Mouse (Mus musculus): ENCODE data around the gene Ramp3. TPM values are rescaled to one million over a fixed set of nuclear protein-coding genes. Genes with fewer than 3 reads are reported as not detected.
"Not testable (repeated sequence)": the region's sequence is repeated elsewhere in the genome, so short reads cannot be mapped to it uniquely, and the experiment has no call there.

Gene Ramp3
- polyA plus RNA-seq, 1 experiment = 40.6 TPM

DNA sequence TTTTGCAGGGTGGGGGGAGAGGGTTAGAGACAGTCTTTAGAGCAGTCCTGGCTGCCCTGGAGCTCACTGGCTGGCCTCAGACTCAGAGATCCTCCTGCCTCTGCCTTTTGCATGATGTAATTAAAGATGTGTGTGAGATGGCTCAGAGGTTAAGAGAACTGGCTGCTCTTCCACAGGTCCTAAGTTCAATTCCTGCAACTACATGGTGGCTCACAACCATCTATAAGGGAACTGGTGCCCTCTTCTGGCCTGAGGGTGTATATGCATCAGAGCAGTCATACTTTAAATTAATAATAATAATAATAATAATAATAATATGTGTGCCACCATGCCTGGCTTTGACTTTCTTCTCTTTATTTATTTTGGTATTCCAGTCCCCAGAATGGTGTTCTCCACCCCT is 28.7 kb upstream of the Ramp3 start:
- Histone ChIP-seq H3K4me3 (ENCODE audit: insufficient read depth, low read length) (no peak overlapping the region), H3K4me1 (ENCODE audit: control insufficient read depth, insufficient read depth, low read length) (peaks cover 2% of the 10 kb centered on the region; the same call in 1 of the 2 replicates), H3K27ac (ENCODE audit: insufficient read depth, low read length) (no peak overlapping the region)
- TF ChIP-seq POLR2A (IDR thresholded peaks at IDR 0.05; ENCODE audit: extremely low read depth, insufficient read depth, low read length) (no peak), CTCF (IDR thresholded peaks at IDR 0.05; ENCODE audit: extremely low read depth, insufficient read depth, low read length) (peak; percentile 43)

DNA sequence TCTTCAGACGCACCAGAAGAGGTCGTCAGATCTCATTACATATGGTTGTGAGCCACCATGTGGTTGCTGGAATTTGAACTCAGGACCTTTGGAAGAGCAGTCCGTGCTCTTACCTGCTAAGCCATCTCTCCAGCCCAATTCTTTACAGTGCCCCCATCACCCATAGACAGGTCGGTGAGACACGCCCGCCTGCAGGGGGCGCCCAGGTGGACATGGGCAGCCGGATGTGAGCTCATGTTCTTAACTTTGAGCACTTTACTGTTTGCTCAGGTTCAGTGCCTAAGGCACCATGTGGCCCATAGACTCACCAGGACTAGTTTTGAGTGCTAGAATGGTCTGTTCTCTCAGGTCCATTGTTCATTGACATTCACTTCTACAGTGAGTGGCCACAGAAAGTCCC is 22.2 kb upstream of the Ramp3 start:
- no peak for TF ChIP-seq CTCF (IDR thresholded peaks at IDR 0.05; ENCODE audit: extremely low read depth, insufficient read depth, low read length)
- TF ChIP-seq POLR2A (IDR thresholded peaks at IDR 0.05; ENCODE audit: extremely low read depth, insufficient read depth, low read length) = no peak
- Histone ChIP-seq H3K27ac (ENCODE audit: insufficient read depth, low read length) (no peak overlapping the region), H3K4me3 (ENCODE audit: insufficient read depth, low read length) (no peak overlapping the region), H3K4me1 (ENCODE audit: control insufficient read depth, insufficient read depth, low read length) (no peaks in the 10 kb centered on the region)

DNA sequence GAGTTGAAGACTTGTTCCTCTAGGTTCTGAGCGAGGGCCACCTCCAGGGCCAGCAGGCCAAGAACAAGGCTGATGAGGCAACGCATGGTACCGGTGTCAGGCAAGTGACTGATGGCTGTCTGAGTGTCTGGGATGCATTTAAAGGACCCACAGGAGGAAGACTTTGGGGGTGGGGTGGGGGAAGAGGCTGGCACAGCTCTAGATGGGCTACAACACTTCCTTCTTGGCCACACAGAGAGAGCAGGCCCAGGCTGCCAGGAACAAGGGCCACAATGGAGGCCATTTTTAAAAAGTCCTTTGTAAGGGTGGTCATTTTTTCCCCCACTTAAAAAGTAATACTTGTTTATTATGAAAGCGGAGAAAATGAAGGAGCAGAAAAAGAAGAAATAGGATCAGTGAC is 19.8 kb upstream of the Ramp3 start, which contains the start of gene Wap:
Wap (minus strand) TSS at position 101 of the 400 bp plus-strand sequence.
- H3K4me3 ChIP-seq (ENCODE audit: insufficient read depth, low read length) = no peak within 1 kb of the TSS
- H3K4me1 ChIP-seq (ENCODE audit: control insufficient read depth, insufficient read depth, low read length) = no peaks in the 10 kb centered on the region
- no peak within 1 kb of the TSS for H3K27ac ChIP-seq (ENCODE audit: insufficient read depth, low read length)
- TF ChIP-seq CTCF (IDR thresholded peaks at IDR 0.05; ENCODE audit: extremely low read depth, insufficient read depth, low read length) = no peak
- TF ChIP-seq POLR2A (IDR thresholded peaks at IDR 0.05; ENCODE audit: extremely low read depth, insufficient read depth, low read length) = no peak

DNA sequence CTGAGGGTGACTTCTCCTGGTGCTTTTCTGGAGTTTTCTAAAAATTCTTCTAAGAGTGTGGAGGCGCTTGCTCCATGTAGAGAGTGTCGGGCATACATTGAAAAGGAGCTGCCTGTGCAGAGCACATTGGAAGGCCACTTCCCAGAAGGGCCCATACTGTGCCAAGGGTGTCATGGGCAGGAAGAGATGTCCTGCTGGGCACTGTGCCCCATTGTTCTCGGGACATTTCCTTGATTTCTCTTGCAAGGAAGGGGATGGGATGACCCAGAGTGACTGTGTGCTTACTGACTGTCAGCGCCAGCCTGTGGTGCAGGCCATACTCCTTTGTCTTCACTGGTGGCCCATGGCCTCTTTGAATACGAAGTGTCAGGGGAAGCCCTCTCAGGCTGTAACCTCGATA is 19.2 kb upstream of the Ramp3 start:
- Histone ChIP-seq H3K4me3 (ENCODE audit: insufficient read depth, low read length) (no peak overlapping the region), H3K4me1 (ENCODE audit: control insufficient read depth, insufficient read depth, low read length) (no peaks in the 10 kb centered on the region), H3K27ac (ENCODE audit: insufficient read depth, low read length) (no peak overlapping the region)
- TF ChIP-seq POLR2A (IDR thresholded peaks at IDR 0.05; ENCODE audit: extremely low read depth, insufficient read depth, low read length) (no peak), CTCF (IDR thresholded peaks at IDR 0.05; ENCODE audit: extremely low read depth, insufficient read depth, low read length) (no peak)

DNA sequence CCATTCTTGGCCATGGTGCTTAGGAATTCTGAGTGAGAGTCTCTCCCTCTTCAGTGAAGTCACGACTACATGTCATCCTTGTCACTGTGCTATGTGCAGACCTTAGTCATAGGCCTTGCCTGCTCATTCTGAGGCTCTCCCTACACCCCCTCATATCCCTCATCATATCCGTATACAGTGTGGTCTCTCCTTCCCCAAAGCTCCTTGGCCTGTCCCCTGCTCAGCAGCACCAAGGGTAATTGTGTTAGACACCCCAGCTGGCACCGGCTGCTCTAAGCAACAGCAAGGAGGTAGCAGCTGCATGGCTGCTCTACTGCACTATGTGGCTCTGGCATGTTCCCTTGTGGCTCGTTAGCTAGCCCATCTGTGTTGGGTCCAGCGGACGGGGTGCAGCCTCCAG is 13.8 kb upstream of the Ramp3 start:
- TF ChIP-seq POLR2A (IDR thresholded peaks at IDR 0.05; ENCODE audit: extremely low read depth, insufficient read depth, low read length) (no peak), CTCF (IDR thresholded peaks at IDR 0.05; ENCODE audit: extremely low read depth, insufficient read depth, low read length) (no peak)
- Histone ChIP-seq H3K27ac (ENCODE audit: insufficient read depth, low read length) (no peak overlapping the region), H3K4me1 (ENCODE audit: control insufficient read depth, insufficient read depth, low read length) (no peaks in the 10 kb centered on the region), H3K4me3 (ENCODE audit: insufficient read depth, low read length) (no peak overlapping the region)

GRCm38 (mm10) chr11:6647831-6648724 is 10.2 kb upstream of the Ramp3 start:
- Histone ChIP-seq H3K4me1 (ENCODE audit: control insufficient read depth, insufficient read depth, low read length) (no peaks in the 10 kb centered on the region), H3K27ac (ENCODE audit: insufficient read depth, low read length) (no peak overlapping the region), H3K4me3 (ENCODE audit: insufficient read depth, low read length) (no peak overlapping the region)
- TF ChIP-seq CTCF (IDR thresholded peaks at IDR 0.05; ENCODE audit: extremely low read depth, insufficient read depth, low read length) (no peak), POLR2A (IDR thresholded peaks at IDR 0.05; ENCODE audit: extremely low read depth, insufficient read depth, low read length) (no peak)

- Histone ChIP-seq H3K27ac (ENCODE audit: insufficient read depth, low read length) (no peak overlapping the region), H3K4me1 (ENCODE audit: control insufficient read depth, insufficient read depth, low read length) (no peaks in the 10 kb centered on the region), H3K4me3 (ENCODE audit: insufficient read depth, low read length) (no peak overlapping the region)
- no peak for TF ChIP-seq CTCF (IDR thresholded peaks at IDR 0.05; ENCODE audit: extremely low read depth, insufficient read depth, low read length)
- TF ChIP-seq POLR2A (IDR thresholded peaks at IDR 0.05; ENCODE audit: extremely low read depth, insufficient read depth, low read length) = no peak
These were observed 7.8 kb upstream of the Ramp3 start for GRCm38 (mm10) chr11:6650519-6650918.

DNA sequence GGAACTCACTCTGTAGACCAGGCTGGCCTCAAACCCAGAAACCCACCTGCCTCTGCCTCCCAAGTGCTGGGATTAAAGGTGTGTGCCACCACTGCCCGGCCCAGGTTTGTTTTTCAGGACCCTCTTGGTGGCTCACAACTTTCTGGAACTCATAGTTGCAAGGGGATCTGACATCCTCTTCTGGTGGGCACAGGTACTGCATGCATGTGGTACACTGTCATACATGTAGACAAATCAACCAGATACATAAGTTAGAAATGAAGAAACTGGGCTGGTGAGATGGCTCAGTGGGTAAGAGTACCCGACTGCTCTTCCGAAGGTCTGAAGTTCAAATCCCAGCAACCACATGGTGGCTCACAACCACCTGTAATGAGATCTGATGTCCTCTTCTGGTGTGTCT is 5.3 kb upstream of the Ramp3 start:
- H3K4me1 ChIP-seq (ENCODE audit: control insufficient read depth, insufficient read depth, low read length); H3K27ac ChIP-seq (ENCODE audit: insufficient read depth, low read length); H3K4me3 ChIP-seq (ENCODE audit: insufficient read depth, low read length): not testable (repeated sequence)
- TF ChIP-seq CTCF (IDR thresholded peaks at IDR 0.05; ENCODE audit: extremely low read depth, insufficient read depth, low read length) = 0 out of 2 replicates have a peak, but pooled peaks have one; percentile 5

GRCm38 (mm10) chr11:6654903-6655302 is 3.4 kb upstream of the Ramp3 start:
- Histone ChIP-seq H3K27ac (ENCODE audit: insufficient read depth, low read length) (no peak overlapping the region), H3K4me3 (ENCODE audit: insufficient read depth, low read length) (no peak overlapping the region), H3K4me1 (ENCODE audit: control insufficient read depth, insufficient read depth, low read length) (no peaks in the 10 kb centered on the region; the same call in 1 of the 2 replicates)
- TF ChIP-seq POLR2A (IDR thresholded peaks at IDR 0.05; ENCODE audit: extremely low read depth, insufficient read depth, low read length) (no peak), CTCF (IDR thresholded peaks at IDR 0.05; ENCODE audit: extremely low read depth, insufficient read depth, low read length) (peak; percentile 96)

DNA sequence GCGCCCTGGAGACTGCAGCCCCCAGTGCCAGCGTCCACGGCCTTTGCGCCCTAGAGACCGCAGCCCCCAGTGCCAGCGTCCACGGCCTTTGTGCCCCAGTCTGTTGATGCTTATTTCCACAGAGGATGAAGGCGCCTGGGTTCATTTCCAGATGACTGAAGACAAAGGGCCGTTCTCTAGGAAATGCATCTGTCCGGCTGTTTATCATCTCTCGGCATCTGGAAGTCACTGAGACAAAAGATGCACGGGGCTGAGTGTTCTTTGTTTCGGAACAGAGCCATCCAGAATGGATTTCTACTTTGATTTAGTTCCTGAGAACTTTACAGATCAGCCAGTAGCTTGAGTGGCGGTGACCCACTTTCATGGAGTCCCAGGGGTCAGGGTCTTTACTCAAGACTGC is 2.9 kb downstream of the Ramp3 start:
- no peak overlapping the region for H3K4me3 ChIP-seq (ENCODE audit: insufficient read depth, low read length)
- H3K27ac ChIP-seq (ENCODE audit: insufficient read depth, low read length) = no peak overlapping the region
- no peaks in the 10 kb centered on the region; the same call in 1 of the 2 replicates for H3K4me1 ChIP-seq (ENCODE audit: control insufficient read depth, insufficient read depth, low read length)
- TF ChIP-seq POLR2A (IDR thresholded peaks at IDR 0.05; ENCODE audit: extremely low read depth, insufficient read depth, low read length) (no peak), CTCF (IDR thresholded peaks at IDR 0.05; ENCODE audit: extremely low read depth, insufficient read depth, low read length) (no peak)
